Mouse (Mus musculus): ENCODE measurements at regions not wholly inside any gene's neighbourhood (a gene's known extent, or its start where the extent isn't known, plus 50 kb on each side); places are given as distances from the start of the nearest gene placed in this dataset.
"Not testable (repeated sequence)": the region's sequence is repeated elsewhere in the genome, so short reads cannot be mapped to it uniquely, and the experiment has no call there.

- DNase-seq (ENCODE audit: low spot score in 2 of 2) = no peak
Observed at GRCm38 (mm10) chr7:113694466-113694865, 71.3 kb upstream of the Spon1 start.

GRCm38 (mm10) chr7:113705929-113706328, 59.9 kb upstream of the Spon1 start:
- no peak for DNase-seq (ENCODE audit: low spot score in 2 of 2)

GRCm38 (mm10) chr7:113707596-113707995, 58.2 kb upstream of the Spon1 start:
- peak in 1 of 2 experiments; percentile 47 for DNase-seq (ENCODE audit: low spot score in 2 of 2)

- DNase-seq (ENCODE audit: low spot score in 2 of 2) = peak in 1 of 2 experiments; percentile 10
Observed at GRCm38 (mm10) chr7:113710541-113711270, 55.1 kb upstream of the Spon1 start.

GRCm38 (mm10) chr7:113711356-113711755, 54.4 kb upstream of the Spon1 start:
- DNase-seq (ENCODE audit: low spot score in 2 of 2) = not testable (repeated sequence)
